Mouse (Mus musculus): ENCODE measurements around the gene Tatdn2. TPM values are rescaled to one million over a fixed set of nuclear protein-coding genes. Genes with fewer than 3 reads are reported as not detected.

Tatdn2 gene
- total and polyA plus RNA-seq, 3 experiments, result 20.9 to 72.0 (median 33.1) TPM

DNA sequence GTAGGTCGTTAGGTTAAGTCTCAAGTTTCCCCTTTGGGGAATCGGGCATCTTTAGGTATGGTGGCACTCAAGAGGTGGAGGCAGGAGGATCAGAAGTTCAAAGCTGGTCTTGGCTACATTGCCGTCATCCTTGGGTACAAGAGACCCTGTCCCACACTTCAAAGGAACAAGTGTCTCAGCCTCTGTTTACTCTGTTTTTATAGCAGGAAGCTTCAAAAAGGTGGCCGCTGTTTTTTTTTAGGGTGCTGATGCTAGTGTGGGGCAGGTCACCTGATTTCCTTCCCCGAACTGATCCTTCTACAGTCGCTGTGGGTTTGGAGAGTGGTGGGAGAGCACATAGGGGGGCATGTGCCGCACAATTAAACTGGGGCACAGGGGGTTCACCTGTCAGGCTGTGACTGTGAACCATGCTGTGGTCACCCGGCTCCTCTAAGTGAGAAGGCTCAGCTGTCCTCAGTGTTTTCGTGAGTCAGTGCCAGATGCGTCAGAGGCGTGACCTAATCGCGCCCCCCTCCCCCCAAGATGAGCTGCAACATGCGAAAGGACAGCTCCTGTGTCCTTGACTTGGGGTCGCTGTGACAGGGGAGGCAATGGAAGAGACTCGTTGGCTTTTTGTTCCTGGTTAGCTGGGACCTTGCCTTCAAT, 42.0 kb upstream of the Tatdn2 start:
- ATAC-seq (ENCODE audit: extremely low read depth, insufficient number of reproducible peaks, low FRiP score, poor library complexity, severe bottlenecking) (no peak), DNase-seq (ENCODE audit: low spot score) (no peak)
- Histone ChIP-seq H3K9me3 (replicated peaks) (no peaks in the 10 kb centered on the region), H3K27me3 (ENCODE audit: insufficient read depth, low read length) (no peaks in the 10 kb centered on the region), H3K36me3 (replicated peaks) (peaks cover 32% of the 10 kb centered on the region), H3K4me3 (ENCODE audit: low read depth, low read length) (no peak overlapping the region), H3K4me1 (ENCODE audit: insufficient read depth, low read depth, low read length) (peaks cover 29% of the 10 kb centered on the region)
- TF ChIP-seq GATA1 (IDR thresholded peaks at IDR 0.05; ENCODE audit: borderline replicate concordance, low read length) (no peak), CTCF (IDR thresholded peaks at IDR 0.05; ENCODE audit: low read depth, low read length) (no peak), POLR2AphosphoS5 (IDR thresholded peaks at IDR 0.05; ENCODE audit: insufficient replicate concordance, low read depth, low read length) (no peak), GATA2 (IDR thresholded peaks at IDR 0.05; ENCODE audit: borderline replicate concordance, low read depth, low read length) (no peak), TAL1 (conservative IDR thresholded peaks at IDR 0.05; ENCODE audit: low read depth, low read length) (no peak)

DNA sequence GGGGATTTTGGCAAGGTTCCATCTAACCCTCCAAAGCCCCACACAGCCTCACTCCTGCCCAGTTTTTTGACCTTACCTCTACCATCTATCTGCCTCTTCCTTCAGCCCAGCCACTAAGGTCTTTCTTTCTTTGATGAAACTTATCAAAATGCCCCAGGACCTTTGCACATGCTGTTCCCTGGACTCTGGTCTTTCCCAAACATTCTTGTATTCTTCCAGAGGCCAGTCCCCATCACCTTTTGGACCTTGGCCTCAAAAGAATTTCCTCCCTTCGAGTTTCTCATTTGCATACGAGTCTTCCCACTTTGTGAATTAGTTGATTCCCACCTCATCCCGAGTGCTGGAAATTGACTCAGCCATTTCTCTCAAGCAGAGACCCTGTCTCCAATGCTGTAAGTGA, 41.4 kb upstream of the Tatdn2 start:
- Histone ChIP-seq H3K4me3 (ENCODE audit: low read depth, low read length) (no peak overlapping the region), H3K27me3 (ENCODE audit: insufficient read depth, low read length) (no peaks in the 10 kb centered on the region), H3K9me3 (replicated peaks) (no peaks in the 10 kb centered on the region), H3K36me3 (replicated peaks) (peaks cover 32% of the 10 kb centered on the region), H3K4me1 (ENCODE audit: insufficient read depth, low read depth, low read length) (peaks cover 26% of the 10 kb centered on the region)
- TF ChIP-seq GATA2 (IDR thresholded peaks at IDR 0.05; ENCODE audit: borderline replicate concordance, low read depth, low read length), result no peak
- TF ChIP-seq POLR2AphosphoS5 (IDR thresholded peaks at IDR 0.05; ENCODE audit: insufficient replicate concordance, low read depth, low read length), result no peak
- no peak for TF ChIP-seq TAL1 (conservative IDR thresholded peaks at IDR 0.05; ENCODE audit: low read depth, low read length)
- no peak for TF ChIP-seq GATA1 (IDR thresholded peaks at IDR 0.05; ENCODE audit: borderline replicate concordance, low read length)
- no peak for TF ChIP-seq CTCF (IDR thresholded peaks at IDR 0.05; ENCODE audit: low read depth, low read length)
- ATAC-seq (ENCODE audit: extremely low read depth, insufficient number of reproducible peaks, low FRiP score, poor library complexity, severe bottlenecking) (no peak), DNase-seq (ENCODE audit: low spot score) (no peak)

DNA sequence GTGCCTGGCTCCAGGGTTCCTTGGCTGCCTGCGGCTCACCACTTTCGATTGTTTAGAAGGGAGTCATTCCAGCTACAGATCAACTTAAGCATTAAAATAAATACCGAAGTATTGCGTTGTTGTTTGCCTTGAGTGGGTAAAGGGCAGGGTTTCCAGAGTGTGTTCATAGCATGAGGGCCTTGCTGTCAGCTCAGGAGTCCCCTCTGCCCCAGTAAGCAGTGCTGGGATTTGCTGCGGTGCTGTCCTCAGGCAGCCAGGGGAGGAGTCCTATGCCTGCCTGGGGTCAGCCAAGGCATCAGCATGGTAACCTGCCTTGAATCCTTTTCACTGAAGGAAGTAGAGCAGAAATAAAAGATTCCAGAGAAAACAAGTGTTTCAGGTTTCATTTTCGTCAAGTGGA, 40.0 kb upstream of the Tatdn2 start:
- no peak for DNase-seq (ENCODE audit: low spot score)
- Histone ChIP-seq H3K27me3 (ENCODE audit: insufficient read depth, low read length) (no peaks in the 10 kb centered on the region), H3K36me3 (replicated peaks) (peaks cover 26% of the 10 kb centered on the region), H3K4me1 (ENCODE audit: insufficient read depth, low read depth, low read length) (peaks cover 26% of the 10 kb centered on the region), H3K4me3 (ENCODE audit: low read depth, low read length) (no peak overlapping the region), H3K9me3 (replicated peaks) (no peaks in the 10 kb centered on the region)
- TF ChIP-seq CTCF (IDR thresholded peaks at IDR 0.05; ENCODE audit: low read depth, low read length), result no peak
- TF ChIP-seq GATA1 (IDR thresholded peaks at IDR 0.05; ENCODE audit: borderline replicate concordance, low read length), result no peak
- no peak for TF ChIP-seq GATA2 (IDR thresholded peaks at IDR 0.05; ENCODE audit: borderline replicate concordance, low read depth, low read length)
- no peak for TF ChIP-seq TAL1 (conservative IDR thresholded peaks at IDR 0.05; ENCODE audit: low read depth, low read length)
- no peak for TF ChIP-seq POLR2AphosphoS5 (IDR thresholded peaks at IDR 0.05; ENCODE audit: insufficient replicate concordance, low read depth, low read length)
- ATAC-seq (ENCODE audit: extremely low read depth, insufficient number of reproducible peaks, low FRiP score, poor library complexity, severe bottlenecking), result no peak

DNA sequence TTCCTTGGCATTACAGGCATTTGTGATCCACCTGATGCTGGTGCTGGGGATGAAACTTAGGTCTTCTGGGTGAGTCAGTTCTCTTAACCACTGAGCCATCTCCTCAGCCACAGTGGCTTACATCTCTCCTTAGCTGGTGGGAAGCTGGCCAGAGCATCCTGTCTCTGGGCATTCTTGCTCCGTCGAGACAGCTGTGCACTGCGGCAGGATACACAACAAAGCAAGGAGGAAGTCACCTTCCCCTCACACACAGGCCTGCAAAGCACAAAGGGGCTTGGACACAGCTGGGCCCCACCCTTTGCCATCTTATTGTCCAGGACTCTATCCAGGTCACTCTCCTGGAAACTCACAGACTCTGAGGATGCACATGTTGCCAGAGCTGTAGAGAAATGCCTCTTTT, 38.6 kb upstream of the Tatdn2 start:
- peaks cover 20% of the 10 kb centered on the region for H3K4me1 ChIP-seq (ENCODE audit: insufficient read depth, low read depth, low read length)
- no peaks in the 10 kb centered on the region for H3K27me3 ChIP-seq (ENCODE audit: insufficient read depth, low read length)
- no peak overlapping the region for H3K4me3 ChIP-seq (ENCODE audit: low read depth, low read length)
- no peak for TF ChIP-seq CTCF (IDR thresholded peaks at IDR 0.05; ENCODE audit: low read depth, low read length)
- TF ChIP-seq POLR2AphosphoS5 (IDR thresholded peaks at IDR 0.05; ENCODE audit: insufficient replicate concordance, low read depth, low read length), result no peak
- TF ChIP-seq TAL1 (conservative IDR thresholded peaks at IDR 0.05; ENCODE audit: low read depth, low read length), result no peak
- TF ChIP-seq GATA2 (IDR thresholded peaks at IDR 0.05; ENCODE audit: borderline replicate concordance, low read depth, low read length), result no peak
- DNase-seq (ENCODE audit: low spot score), result no peak
- peaks cover 6% of the 10 kb centered on the region for H3K9me3 ChIP-seq (replicated peaks)
- H3K36me3 ChIP-seq (replicated peaks), result peaks cover 20% of the 10 kb centered on the region
- ATAC-seq (ENCODE audit: extremely low read depth, insufficient number of reproducible peaks, low FRiP score, poor library complexity, severe bottlenecking), result no peak

DNA sequence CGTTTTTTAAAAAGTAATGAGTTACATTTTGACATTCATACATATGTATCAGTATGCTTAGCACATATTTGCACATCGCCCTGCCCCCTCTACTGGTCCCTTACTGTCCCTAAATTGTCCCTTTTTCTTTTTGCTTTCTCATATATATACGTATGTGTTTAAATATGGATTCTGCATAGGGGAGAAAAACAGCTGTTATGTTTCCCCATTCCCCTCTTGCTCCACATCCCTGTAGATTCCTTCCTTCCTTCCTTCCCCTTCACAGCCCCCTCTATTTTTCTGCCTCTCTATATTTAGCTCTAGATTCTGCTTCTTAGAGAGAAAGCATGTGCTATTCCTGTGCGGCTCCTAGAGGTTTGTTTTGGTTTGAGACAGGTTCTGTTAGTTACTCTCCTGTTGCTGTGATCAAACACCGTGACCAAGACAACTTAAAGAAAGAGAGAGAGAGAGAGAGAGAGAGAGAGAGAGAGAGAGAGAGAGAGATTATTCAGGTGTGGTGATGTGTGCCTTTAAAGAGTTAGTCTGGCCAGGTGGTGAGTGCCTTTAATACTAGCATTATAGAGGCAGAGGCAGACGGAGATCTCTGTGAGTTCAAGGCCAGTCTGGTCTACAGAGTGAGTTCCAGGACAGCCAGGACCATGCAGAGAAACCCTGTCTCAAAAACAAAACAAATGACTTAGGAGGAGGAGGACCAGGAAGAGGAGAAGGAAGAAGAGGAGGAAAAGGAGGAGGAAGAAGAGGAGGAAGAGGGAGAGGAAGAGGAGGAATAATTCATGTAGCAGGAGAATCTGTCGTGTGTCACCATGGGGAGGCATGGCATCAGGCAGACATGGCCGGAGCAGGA, 37.0 kb upstream of the Tatdn2 start:
- Histone ChIP-seq H3K4me3 (ENCODE audit: low read depth, low read length) (no peak overlapping the region), H3K36me3 (replicated peaks) (peaks cover 15% of the 10 kb centered on the region), H3K27me3 (ENCODE audit: insufficient read depth, low read length) (no peaks in the 10 kb centered on the region), H3K4me1 (ENCODE audit: insufficient read depth, low read depth, low read length) (peaks cover 20% of the 10 kb centered on the region), H3K9me3 (replicated peaks) (peaks cover 6% of the 10 kb centered on the region)
- no peak for DNase-seq (ENCODE audit: low spot score)
- TF ChIP-seq GATA1 (IDR thresholded peaks at IDR 0.05; ENCODE audit: borderline replicate concordance, low read length) (no peak), TAL1 (conservative IDR thresholded peaks at IDR 0.05; ENCODE audit: low read depth, low read length) (no peak), CTCF (IDR thresholded peaks at IDR 0.05; ENCODE audit: low read depth, low read length) (no peak), GATA2 (IDR thresholded peaks at IDR 0.05; ENCODE audit: borderline replicate concordance, low read depth, low read length) (no peak), POLR2AphosphoS5 (IDR thresholded peaks at IDR 0.05; ENCODE audit: insufficient replicate concordance, low read depth, low read length) (no peak)
- no peak for ATAC-seq (ENCODE audit: extremely low read depth, insufficient number of reproducible peaks, low FRiP score, poor library complexity, severe bottlenecking)

Data from G1E (cell line).